ENCODE assay signal across 17 mouse cellular contexts in the genomic region with DNA sequence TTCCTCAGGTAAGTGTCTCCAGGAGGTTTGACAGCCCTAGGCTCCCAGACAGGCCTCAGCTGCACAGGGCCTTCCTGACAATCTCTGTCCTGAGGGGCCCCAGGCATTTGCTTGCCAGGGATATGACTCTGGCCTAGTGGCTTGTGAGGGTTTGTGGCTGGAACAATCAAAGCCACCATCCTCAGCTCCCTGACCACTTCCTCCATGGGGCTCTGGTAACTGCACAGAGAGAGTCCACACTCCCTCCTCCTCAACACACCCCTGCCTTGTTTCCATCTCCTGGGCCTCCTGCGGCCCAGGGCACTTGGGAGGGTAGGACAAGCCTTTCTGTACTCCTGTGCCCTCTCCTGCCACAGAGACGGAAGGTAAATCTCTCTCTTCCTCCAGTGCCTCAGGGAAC.
DNase-seq lines count a peak whose midpoint lies in the region; ATAC-seq and TF ChIP-seq lines count a peak whose summit lies in the region.
"Had no signal": no experiment of that assay in that cellular context is flagged by ENCODE, and none has a peak within 500 bp of the region (broad histone marks: within the 10 kb centered on the region; RNA-seq: fewer than 3 reads in every experiment).

No protein-coding gene starts in this region.

- no peak for DNase-seq in kidney, postnatal 25 days
- no peak for DNase-seq in layer of hippocampus, adult 9-10 months (ENCODE audit: low spot score)
- no peak for DNase-seq in urinary bladder, postnatal 10 days (ENCODE audit: low spot score)
- DNase-seq in embryo, embryonic 10 days (ENCODE audit: low spot score), result no peak
- DNase-seq: adrenal gland, postnatal 10 days; cerebellum, adult 11 months; kidney, adult 11 months; kidney, postnatal 36 days; midbrain, embryonic 14.5 days; right cerebral cortex, adult 18-20 months had no signal

- peaks cover 40% of the 10 kb centered on the region for H3K4me1 ChIP-seq in kidney, embryonic 15.5 days
- peaks cover 11% of the 10 kb centered on the region for H3K4me1 ChIP-seq in E14TG2a.4 (replicated peaks; ENCODE audit: low read depth, low read length)
- H3K4me1 ChIP-seq in embryonic fibroblast, embryonic 13.5 days (ENCODE audit: control insufficient read depth, insufficient read depth, low read length), result peaks cover 15% of the 10 kb centered on the region
- H3K4me1 ChIP-seq in limb, embryonic 15.5 days, result peaks cover 39% of the 10 kb centered on the region
- H3K4me1 ChIP-seq: forebrain, embryonic 15.5 days had no signal

- no peak for TF ChIP-seq POLR2A in embryonic fibroblast, embryonic 13.5 days (IDR thresholded peaks at IDR 0.05; ENCODE audit: low read depth, low read length)

- H3K27me3 ChIP-seq in kidney, embryonic 15.5 days, result no peaks in the 10 kb centered on the region
- H3K27me3 ChIP-seq in E14TG2a.4 (ENCODE audit: insufficient read depth, low read length), result no peaks in the 10 kb centered on the region
- no peaks in the 10 kb centered on the region for H3K27me3 ChIP-seq in limb, embryonic 15.5 days
- H3K27me3 ChIP-seq: CH12.LX; forebrain, embryonic 15.5 days; hindbrain, embryonic 13.5 days had no signal

- no peak for TF ChIP-seq CTCF in E14TG2a.4 (conservative IDR thresholded peaks at IDR 0.05; ENCODE audit: low read length)
- TF ChIP-seq CTCF in embryonic fibroblast, embryonic 13.5 days (IDR thresholded peaks at IDR 0.05; ENCODE audit: borderline replicate concordance, insufficient read depth, low read length), result no peak

- H3K36me3 ChIP-seq in kidney, embryonic 15.5 days, result no peaks in the 10 kb centered on the region
- no peaks in the 10 kb centered on the region for H3K36me3 ChIP-seq in E14TG2a.4 (ENCODE audit: insufficient read depth, low read length)
- no peaks in the 10 kb centered on the region for H3K36me3 ChIP-seq in limb, embryonic 15.5 days
- H3K36me3 ChIP-seq: forebrain, embryonic 15.5 days; hindbrain, embryonic 13.5 days had no signal

- peak overlapping the region; percentile 12; the same call in 1 of the 2 replicates for H3K9ac ChIP-seq in kidney, embryonic 15.5 days
- H3K9ac ChIP-seq in limb, embryonic 15.5 days, result no peak overlapping the region
- H3K9ac ChIP-seq: forebrain, embryonic 15.5 days; hindbrain, embryonic 13.5 days had no signal

- ATAC-seq in kidney, embryonic 15.5 days (replicated peaks; ENCODE audit: low FRiP score), result no peak
- ATAC-seq in limb, embryonic 15.5 days (ENCODE audit: insufficient number of reproducible peaks, low FRiP score, low TSS enrichment, low read depth), result no peak
- ATAC-seq: forebrain, embryonic 15.5 days had no signal

- no peak overlapping the region for H3K27ac ChIP-seq in kidney, embryonic 15.5 days
- 0 out of 2 replicates have a peak overlapping the region, but pooled peaks have one; percentile 10 for H3K27ac ChIP-seq in embryonic fibroblast, embryonic 13.5 days (ENCODE audit: insufficient read depth, low read length)
- peak overlapping the region; percentile 11; the same call in 1 of the 2 replicates for H3K27ac ChIP-seq in limb, embryonic 15.5 days
- H3K27ac ChIP-seq: forebrain, embryonic 15.5 days; hindbrain, embryonic 13.5 days had no signal

- no peak overlapping the region for H3K4me3 ChIP-seq in kidney, embryonic 15.5 days (replicated peaks)
- 0 out of 2 replicates have a peak overlapping the region, but pooled peaks have one; percentile 1 for H3K4me3 ChIP-seq in E14TG2a.4 (replicated peaks; ENCODE audit: low read length)
- H3K4me3 ChIP-seq in embryonic fibroblast, embryonic 13.5 days (ENCODE audit: insufficient read depth, low read length), result no peak overlapping the region
- no peak overlapping the region for H3K4me3 ChIP-seq in limb, embryonic 15.5 days
- H3K4me3 ChIP-seq: forebrain, embryonic 15.5 days; hindbrain, embryonic 13.5 days had no signal

- WGBS in kidney, embryonic 15.5 days, result 65% methylated on average over 2 of the region's 2 CpGs
- 74% methylated on average over 2 of the region's 2 CpGs for WGBS in limb, embryonic 15.5 days

- H3K9me3 ChIP-seq in kidney, embryonic 15.5 days (replicated peaks), result peaks cover 6% of the 10 kb centered on the region; the same call in 1 of the 2 replicates
- H3K9me3 ChIP-seq in E14TG2a.4 (ENCODE audit: low read length), result peaks cover 69% of the 10 kb centered on the region
- 0 out of 2 replicates have a peak, but pooled peaks cover 3% of the 10 kb centered on the region for H3K9me3 ChIP-seq in limb, embryonic 15.5 days
- H3K9me3 ChIP-seq: forebrain, embryonic 15.5 days; hindbrain, embryonic 13.5 days had no signal

- no peak overlapping the region for H3K4me2 ChIP-seq in kidney, embryonic 15.5 days
- H3K4me2 ChIP-seq in limb, embryonic 15.5 days, result no peak overlapping the region
- H3K4me2 ChIP-seq: forebrain, embryonic 15.5 days; hindbrain, embryonic 13.5 days had no signal
